Mouse (Mus musculus) central nervous system, embryonic 18 days (tissue): Measurements from ENCODE around the gene R3hdm4. TPM values are rescaled to one million over a fixed set of nuclear protein-coding genes. Genes with fewer than 3 reads are reported as not detected.

Experiments used
- polyA plus RNA-seq: library from polyadenylated mRNA; depleted of rRNA; stranded (reverse); fragments of >200 nt; gene quantifications from 2 replicates; pipeline ENCODE4 v1.2.3, GENCODE M21; 2012; rRNA removed

The R3hdm4 gene
- 172 and 208 TPM in 2 replicates for polyA plus RNA-seq

DNA sequence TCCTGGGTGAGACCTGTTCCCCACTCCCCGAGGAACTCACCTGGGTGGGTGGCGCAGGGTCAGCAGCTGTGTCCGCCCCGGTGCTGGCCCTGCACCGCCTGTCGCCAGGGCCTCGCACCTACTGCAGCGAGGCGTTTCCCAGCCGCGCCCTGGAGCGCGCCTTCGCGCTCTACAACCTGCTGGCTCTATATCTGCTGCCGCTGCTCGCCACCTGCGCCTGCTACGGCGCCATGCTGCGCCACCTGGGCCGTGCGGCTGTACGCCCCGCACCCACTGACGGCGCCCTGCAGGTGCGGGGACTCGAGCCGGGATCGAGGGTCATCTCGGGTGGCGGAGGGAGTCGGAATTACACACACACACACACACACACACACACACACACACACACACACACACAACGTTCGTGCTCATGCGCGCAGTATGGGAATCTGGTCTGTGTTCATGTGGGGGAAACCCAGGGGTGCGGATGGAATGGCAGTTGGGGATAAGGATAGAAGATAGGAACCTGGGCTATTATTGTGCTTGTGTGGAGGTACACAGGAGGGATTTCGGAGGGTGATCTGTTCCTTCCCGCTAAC is at the start of gene R3hdm4:
TSS of gene R3hdm4 (minus strand) at position 251 of the 578 bp plus-strand sequence.

DNA sequence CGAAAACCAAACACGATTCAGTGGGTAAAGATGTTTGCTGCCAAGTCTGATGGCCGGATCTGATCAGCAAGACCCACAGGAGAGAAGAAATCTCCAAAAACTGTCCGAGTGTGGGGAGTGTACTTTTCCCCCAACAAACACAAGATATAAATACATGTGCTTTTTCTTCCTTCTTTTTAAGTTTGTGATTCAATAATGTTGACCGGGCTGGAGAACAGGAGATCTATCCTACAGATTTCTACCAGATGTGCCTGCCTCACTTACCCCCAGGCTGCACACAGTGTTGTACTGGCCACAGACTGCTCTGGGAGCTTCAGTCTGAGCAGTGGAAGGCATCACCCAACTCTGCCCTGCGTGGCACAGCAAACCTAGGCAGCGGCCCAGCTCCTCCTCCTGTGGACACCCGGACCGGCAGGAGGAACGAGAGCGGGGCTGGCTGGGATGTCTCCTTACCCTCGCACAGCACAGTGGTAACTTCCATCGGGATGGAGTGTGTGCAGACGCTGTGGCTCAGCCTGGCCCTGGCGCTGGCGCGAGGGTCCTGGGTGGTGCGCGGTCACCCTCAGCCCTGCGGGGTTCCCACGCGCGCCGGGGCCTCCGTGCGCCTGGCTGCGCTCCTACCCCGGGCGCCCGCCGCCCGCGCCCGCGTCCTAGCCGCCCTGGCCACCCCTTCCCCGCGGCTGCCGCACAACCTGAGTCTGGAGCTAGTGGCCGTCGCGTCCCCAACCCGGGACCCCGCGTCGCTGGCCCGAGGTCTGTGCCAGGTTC is 49.6 kb upstream of the R3hdm4 start, which contains the start of gene Grin3b:
TSS of gene Grin3b (plus strand) at position 301 of the 768 bp plus-strand sequence.

DNA sequence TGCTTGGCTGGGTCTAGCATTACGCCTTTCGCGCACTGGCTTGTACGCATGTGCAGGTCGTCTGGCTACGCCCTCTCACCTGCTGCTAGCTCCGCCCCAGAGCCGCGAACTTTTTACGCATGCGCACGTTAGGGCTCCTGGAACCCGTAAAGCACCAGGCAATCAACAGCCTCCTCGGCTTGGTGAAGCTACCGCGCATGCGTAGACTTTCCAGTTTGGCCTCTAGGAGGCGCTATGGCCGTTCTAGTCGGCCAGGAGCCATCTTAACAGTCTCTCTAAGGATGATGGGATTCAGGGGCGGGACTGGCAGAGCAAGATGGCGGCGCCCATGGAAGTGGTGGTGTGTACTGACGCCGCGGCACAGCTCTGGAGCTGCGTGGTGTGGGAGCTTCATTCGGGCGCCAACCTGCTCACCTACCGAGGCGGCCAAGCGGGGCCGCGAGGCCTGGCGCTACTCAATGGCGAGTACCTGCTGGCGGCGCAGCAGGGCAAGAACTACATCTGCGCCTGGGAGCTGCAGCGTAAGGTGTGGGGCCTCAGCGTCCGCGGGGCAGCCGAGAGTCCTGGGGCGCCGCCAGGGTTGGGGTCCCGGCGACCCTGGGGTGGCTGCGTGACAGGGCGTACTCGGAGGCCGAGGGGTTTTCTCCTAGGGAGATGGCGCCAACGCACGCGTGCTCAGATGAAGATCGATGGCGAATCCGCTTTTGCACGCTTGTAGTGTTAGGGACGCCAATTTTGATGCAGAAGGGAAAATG is 39.0 kb upstream of the R3hdm4 start, which contains the start of gene Wdr18:
TSS of gene Wdr18 (plus strand) at position 306 of the 755 bp plus-strand sequence.

DNA sequence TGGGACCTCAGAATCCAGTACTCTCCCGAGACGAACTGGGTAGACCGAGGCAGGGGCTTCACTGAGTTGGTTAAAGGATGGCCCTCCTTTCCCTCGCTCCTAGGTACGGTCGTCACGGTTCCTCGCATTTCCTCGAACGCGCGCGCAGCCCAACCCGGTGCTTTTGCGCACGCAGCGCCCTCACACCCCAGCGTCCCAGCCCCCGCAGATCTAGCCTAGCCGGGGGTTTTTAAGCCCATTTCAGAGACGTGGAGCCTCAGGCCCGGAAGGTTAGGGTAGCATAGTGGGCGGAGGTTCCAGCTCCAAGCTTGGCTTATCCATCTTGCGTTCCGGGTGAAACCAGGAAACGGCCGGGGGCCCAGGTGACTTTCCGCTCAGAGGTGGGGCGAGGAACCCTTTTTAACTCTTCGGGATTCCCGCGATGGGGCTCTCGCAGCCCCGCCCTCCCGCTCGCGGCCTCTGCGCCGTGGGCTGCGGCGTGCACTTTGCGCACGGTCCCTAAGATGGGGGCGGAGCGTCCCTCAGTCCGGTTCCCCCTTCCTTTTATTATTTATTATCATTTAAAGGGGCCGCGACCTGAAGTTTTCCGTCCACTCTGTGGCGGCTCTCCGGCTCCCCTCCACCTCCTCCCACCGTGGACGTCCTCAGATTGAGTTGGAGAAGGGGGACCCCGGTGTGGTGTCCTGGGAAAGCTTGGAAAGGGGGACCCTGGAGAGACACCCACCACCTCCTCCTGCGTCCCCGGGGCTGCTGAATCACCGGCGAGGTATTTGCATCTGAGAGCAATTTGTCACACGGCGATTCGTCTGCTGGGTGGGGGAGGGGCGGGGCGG is 5.7 kb upstream of the R3hdm4 start, which contains the start of gene Arid3a:
TSS of gene Arid3a (plus strand) at position 553 of the 833 bp plus-strand sequence.

DNA sequence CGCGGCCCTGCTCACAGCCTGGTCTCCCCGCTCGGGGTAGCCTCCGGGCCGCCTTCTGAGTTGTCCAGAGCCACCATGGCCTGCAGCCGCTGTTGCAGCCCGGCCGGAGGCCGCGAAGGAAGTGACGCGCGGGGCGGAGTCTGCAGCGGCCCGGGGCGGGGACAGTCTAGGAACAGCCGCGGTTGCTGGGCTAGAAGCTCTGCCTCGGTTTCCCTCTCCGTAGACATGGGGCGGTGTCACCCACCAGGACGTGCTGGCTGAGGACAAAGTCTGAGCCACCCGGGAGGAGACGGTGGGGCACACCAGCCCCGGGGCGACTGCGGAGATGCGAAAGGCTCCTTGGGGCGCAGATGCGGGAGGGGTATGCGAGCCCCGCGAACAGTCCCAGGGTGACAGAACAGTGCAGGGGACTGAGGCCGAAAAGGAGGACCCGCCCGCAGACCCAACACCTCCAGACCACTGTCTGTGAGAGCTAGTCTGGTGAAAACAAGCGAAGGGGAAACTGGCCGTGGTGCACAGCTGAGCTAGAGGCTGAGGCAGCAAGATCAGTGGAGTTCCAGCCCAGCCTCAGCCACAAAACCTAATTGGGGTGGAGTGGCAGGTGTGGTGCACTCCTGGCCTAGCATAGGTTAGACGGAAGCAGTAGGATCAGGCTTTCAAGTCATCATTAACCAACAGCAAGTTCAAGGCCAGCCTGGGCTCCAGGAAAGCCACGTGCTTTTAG is 4.0 kb downstream of the R3hdm4 start, which contains the start of gene Kiss1r:
TSS of gene Kiss1r (plus strand) at position 164 of the 724 bp plus-strand sequence.

DNA sequence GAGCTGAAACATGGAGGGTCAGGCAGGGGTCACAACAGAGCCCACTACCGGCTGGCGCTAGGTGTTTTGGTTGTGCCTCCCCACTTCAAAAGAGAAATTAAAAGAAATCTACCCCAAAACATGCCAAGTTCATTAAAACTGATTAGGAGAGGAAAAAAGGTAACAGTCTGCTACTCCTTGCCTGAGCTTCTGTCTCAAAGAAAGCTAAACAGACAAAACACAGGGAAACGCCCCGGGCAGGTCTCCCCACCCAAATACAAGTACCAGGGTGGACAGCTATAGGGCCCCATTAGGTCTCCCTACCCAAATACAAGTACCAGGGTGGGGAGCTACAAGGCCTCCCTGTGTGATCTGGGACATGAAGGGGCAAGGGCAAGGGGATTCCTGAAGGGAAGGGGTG is 10.5 kb downstream of the R3hdm4 start, which contains the start of gene Gm26602:
TSS of gene Gm26602 (plus strand) at position 301 of the 400 bp plus-strand sequence.

DNA sequence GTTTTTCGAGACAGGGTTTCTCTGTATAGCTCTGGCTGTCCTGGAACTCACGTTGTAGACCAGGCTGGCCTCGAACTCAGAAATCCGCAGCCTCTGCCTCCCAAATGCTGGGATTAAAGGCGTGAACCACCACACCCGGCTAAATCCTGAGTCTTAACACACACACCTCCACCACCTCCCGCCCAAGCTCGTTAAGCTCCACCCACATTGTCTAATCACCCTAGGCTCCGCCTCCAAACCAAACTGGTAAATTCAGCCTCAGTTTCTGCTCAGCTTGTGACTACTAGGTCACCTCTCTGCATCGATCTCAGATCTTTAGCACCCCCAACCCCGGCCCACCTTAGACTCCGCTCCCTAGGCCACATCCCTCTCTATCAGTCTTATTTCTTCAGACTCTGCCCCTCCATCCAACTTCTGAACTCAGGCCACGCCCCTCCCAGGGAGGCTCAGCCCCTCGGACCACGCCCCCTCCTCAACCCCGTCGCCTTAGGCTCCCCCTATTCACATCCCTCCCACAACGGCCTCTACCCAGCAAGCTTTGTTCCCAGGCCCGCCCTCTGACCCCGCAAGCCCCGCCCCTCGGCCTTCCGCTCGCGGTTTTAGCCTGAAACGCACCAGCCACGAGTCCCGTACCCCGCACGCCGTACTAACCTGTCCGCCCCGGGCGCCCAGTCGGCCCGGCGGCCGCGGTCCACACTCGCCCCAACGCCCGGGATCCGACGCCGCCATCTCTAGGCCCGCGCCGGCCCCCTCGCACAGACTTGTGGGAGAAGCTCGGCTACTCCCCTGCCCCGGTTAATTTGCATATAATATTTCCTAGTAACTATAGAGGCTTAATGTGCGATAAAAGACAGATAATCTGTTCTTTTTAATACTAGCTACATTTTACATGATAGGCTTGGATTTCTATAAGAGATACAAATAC is 12.6 kb downstream of the R3hdm4 start, which contains the start of gene Med16:
TSS of gene Med16 (minus strand) at position 757 of the 925 bp plus-strand sequence.

DNA sequence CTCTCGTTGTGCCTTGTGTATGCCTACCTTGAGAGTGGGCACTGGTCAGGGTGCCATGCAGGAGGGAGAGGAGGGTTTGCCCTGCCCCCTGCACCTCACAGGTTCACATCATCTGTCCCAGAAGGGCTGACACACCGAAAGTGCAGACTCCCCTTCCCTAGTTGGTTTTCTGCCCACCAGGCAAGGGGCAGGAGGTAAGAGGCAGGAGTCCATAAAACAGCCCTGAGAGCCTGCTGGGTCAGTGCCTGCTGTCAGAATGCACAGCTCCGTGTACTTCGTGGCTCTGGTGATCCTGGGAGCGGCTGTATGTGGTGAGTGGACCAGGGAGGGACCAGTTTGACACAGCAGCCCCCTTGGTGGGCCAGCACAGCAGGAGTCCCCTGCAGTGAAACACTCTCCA is 30.3 kb downstream of the R3hdm4 start, which contains the start of gene Cfd:
TSS of gene Cfd (plus strand) at position 184 of the 400 bp plus-strand sequence.

DNA sequence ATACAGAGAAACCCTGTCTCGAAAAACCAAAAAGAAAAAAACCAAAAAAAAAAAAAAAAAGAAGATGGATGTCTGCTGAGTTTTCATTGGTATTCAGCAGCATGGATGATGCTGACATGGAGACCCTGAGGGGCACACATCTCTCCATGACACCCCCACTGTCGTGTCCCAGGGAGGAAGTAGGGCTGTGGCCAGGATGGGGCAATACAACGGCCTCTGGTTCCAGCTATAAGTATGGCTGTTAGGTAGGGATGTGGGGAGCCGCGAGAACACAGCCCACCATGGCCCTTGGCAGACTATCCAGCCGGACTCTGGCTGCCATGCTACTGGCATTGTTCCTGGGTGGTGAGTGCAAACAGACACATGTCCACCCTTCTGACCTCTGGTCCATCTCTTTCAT is 35.0 kb downstream of the R3hdm4 start, which contains the start of gene Elane:
TSS of gene Elane (plus strand) at position 194 of the 400 bp plus-strand sequence.

DNA sequence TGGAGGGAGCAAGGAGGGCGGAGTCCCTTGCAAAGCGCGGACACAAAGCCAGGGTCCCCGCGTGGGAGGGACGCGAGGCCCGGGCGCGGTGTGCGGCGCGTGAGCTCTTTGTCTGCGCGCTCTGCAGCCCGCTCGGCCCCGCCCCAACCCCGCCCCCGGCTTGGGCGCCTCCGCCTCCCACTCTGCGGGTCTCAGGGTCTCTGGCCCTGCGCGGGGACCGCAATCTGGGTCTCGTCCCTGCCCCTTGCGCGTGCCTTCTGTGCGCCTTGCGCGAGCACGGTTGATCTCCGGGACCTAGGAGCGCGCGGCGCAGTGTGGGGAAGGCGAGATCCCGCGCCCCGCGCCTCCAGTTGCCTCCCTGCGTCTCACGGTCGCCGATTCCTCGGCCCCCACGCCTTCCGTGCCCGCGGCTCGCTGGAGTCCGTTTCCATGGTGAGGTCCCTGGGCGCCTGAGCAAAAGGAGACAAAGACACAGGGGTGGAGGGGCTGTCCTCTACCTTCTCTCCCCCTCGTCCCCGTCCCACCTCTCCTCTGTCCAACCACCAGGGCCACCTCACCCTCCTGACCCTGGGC is 46.6 kb downstream of the R3hdm4 start, which contains the start of the genes Prtn3 and Plppr3:
TSS of gene Prtn3 (plus strand) at position 187 of the 573 bp plus-strand sequence.
TSS of gene Plppr3 (minus strand) at position 345 of the 573 bp plus-strand sequence.

Other genes with a start within 250 kb of the R3hdm4 start
- gene Cdc34, start 239.0 kb downstream of the R3hdm4 start, polyA plus RNA-seq = 85.1 and 93.1 TPM in 2 replicates
- 2.0 and 2.2 TPM in 2 replicates for gene Gzmm, start 232.2 kb downstream of the R3hdm4 start, polyA plus RNA-seq
- gene Bsg, start 216.7 kb downstream of the R3hdm4 start, polyA plus RNA-seq = 919 and 923 TPM in 2 replicates
- gene Hcn2, start 204.6 kb downstream of the R3hdm4 start, polyA plus RNA-seq = 22.0 and 26.6 TPM in 2 replicates
- 53.8 and 57.3 TPM in 2 replicates for gene Polrmt, start 174.6 kb downstream of the R3hdm4 start, polyA plus RNA-seq
- gene Fgf22, start 166.1 kb downstream of the R3hdm4 start, polyA plus RNA-seq = 1.0 and 1.1 TPM in 2 replicates
- 118 and 136 TPM in 2 replicates for gene Rnf126, start 154.3 kb downstream of the R3hdm4 start, polyA plus RNA-seq
- 3.5 and 4.5 TPM in 2 replicates for gene Fstl3, start 143.9 kb downstream of the R3hdm4 start, polyA plus RNA-seq
- 0.26 and 0.39 TPM in 2 replicates for gene Prss57, start 130.2 kb downstream of the R3hdm4 start, polyA plus RNA-seq
- 177 and 219 TPM in 2 replicates for gene Palm, start 127.6 kb downstream of the R3hdm4 start, polyA plus RNA-seq
- gene Misp, start 100.2 kb downstream of the R3hdm4 start, polyA plus RNA-seq = 0.54 and 0.57 TPM in 2 replicates
- gene Ptbp1, start 66.8 kb downstream of the R3hdm4 start, polyA plus RNA-seq = 82.1 and 86.6 TPM in 2 replicates
- 15.8 and 16.7 TPM in 2 replicates for gene Prtn3, start 46.7 kb downstream of the R3hdm4 start, polyA plus RNA-seq
- gene Plppr3, start 46.6 kb downstream of the R3hdm4 start, polyA plus RNA-seq = 680 and 811 TPM in 2 replicates
- gene Elane, start 35.0 kb downstream of the R3hdm4 start, polyA plus RNA-seq = not detected in 2 replicates
- gene Cfd, start 30.4 kb downstream of the R3hdm4 start, polyA plus RNA-seq = 0.34 and 0.37 TPM in 2 replicates
- 53.6 and 60.9 TPM in 2 replicates for gene Med16, start 12.3 kb downstream of the R3hdm4 start, polyA plus RNA-seq
- not detected in 2 replicates for gene Gm26602, start 10.4 kb downstream of the R3hdm4 start, polyA plus RNA-seq
- gene Kiss1r, start 4.2 kb downstream of the R3hdm4 start, polyA plus RNA-seq = 6.1 and 6.5 TPM in 2 replicates
- 4.2 TPM in 2 replicates for gene Arid3a, start 5.8 kb upstream of the R3hdm4 start, polyA plus RNA-seq
- 67.9 and 76.6 TPM in 2 replicates for gene Wdr18, start 38.9 kb upstream of the R3hdm4 start, polyA plus RNA-seq
- 0.40 and 0.45 TPM in 2 replicates for gene Grin3b, start 49.5 kb upstream of the R3hdm4 start, polyA plus RNA-seq
- 200 and 218 TPM in 2 replicates for gene Tmem259, start 63.1 kb upstream of the R3hdm4 start, polyA plus RNA-seq
- gene Cnn2, start 67.4 kb upstream of the R3hdm4 start, polyA plus RNA-seq = 18.9 and 19.8 TPM in 2 replicates
- gene Abca7, start 75.3 kb upstream of the R3hdm4 start, polyA plus RNA-seq = 7.1 and 7.5 TPM in 2 replicates
- 2.2 and 2.4 TPM in 2 replicates for gene Arhgap45, start 95.4 kb upstream of the R3hdm4 start, polyA plus RNA-seq
- 242 and 245 TPM in 2 replicates for gene Polr2e, start 118.6 kb upstream of the R3hdm4 start, polyA plus RNA-seq
- gene Gpx4, start 126.0 kb upstream of the R3hdm4 start, polyA plus RNA-seq = 421 and 492 TPM in 2 replicates
- 23.6 and 27.5 TPM in 2 replicates for gene Sbno2, start 184.4 kb upstream of the R3hdm4 start, polyA plus RNA-seq
- 83.3 and 90.0 TPM in 2 replicates for gene Stk11, start 194.6 kb upstream of the R3hdm4 start, polyA plus RNA-seq
- 451 and 454 TPM in 2 replicates for gene Atp5d, start 217.4 kb upstream of the R3hdm4 start, polyA plus RNA-seq
- gene Cbarp, start 219.6 kb upstream of the R3hdm4 start, polyA plus RNA-seq = 161 and 178 TPM in 2 replicates
- 71.4 and 90.3 TPM in 2 replicates for gene Midn, start 227.1 kb upstream of the R3hdm4 start, polyA plus RNA-seq
- 393 and 405 TPM in 2 replicates for gene Cirbp, start 244.8 kb upstream of the R3hdm4 start, polyA plus RNA-seq